Comparison of ENCODE assay signal across 12 mouse cellular contexts in the genomic region with DNA sequence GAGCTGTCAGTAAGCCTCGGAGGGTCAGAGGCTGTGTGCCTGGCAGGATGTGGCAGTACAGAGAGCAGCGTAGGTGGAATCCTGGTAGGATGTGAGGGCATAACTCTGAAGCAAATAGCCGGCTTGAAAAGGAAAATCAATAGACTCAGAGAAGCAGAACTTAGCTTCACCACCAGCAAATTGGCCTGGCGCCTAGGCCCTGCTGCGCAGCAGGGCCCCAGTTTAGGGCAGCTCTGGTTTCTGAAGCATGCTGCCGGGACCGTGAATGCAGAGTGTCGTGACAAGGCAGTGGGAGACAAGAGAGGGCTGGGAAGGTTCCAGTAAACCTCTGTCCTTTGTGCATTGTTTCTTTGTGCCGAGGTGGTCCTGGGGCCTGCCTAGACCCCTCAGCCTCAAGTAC. TPM values are rescaled to one million over a fixed set of nuclear protein-coding genes. Genes with fewer than 3 reads are reported as not detected.
DNase-seq lines count a peak whose midpoint lies in the region; ATAC-seq and TF ChIP-seq lines count a peak whose summit lies in the region.
"Had no signal": no experiment of that assay in that cellular context is flagged by ENCODE, and none has a peak within 500 bp of the region (broad histone marks: within the 10 kb centered on the region; RNA-seq: fewer than 3 reads in every experiment).

No protein-coding gene starts in this region.

- DNase-seq in hindbrain, embryonic 14.5 days (ENCODE audit: low spot score) = no peak
- peak; percentile 41 for DNase-seq in embryonic facial prominence, embryonic 10.5 days (ENCODE audit: low spot score)
- peak; percentile 17 for DNase-seq in limb, embryonic 14.5 days (ENCODE audit: low spot score)
- DNase-seq in spleen, adult 12 weeks (ENCODE audit: low spot score) = no peak
- DNase-seq: adrenal gland, postnatal 14 days; B cell, adult 2 months; kidney, adult 18-20 months had no signal

- H3K4me2 ChIP-seq in forebrain, embryonic 12.5 days = no peak overlapping the region
- no peak overlapping the region for H3K4me2 ChIP-seq in forebrain, embryonic 15.5 days (replicated peaks)
- no peak overlapping the region for H3K4me2 ChIP-seq in hindbrain, embryonic 13.5 days
- no peak overlapping the region for H3K4me2 ChIP-seq in hindbrain, embryonic 14.5 days (replicated peaks)
- no peak overlapping the region for H3K4me2 ChIP-seq in limb, embryonic 14.5 days (replicated peaks; ENCODE audit: low read depth, low read length, severe bottlenecking)

- no peak for ATAC-seq in forebrain, embryonic 12.5 days (ENCODE audit: low FRiP score)
- ATAC-seq in forebrain, embryonic 15.5 days (replicated peaks) = no peak
- no peak for ATAC-seq in hindbrain, embryonic 13.5 days (ENCODE audit: low FRiP score)
- no peak for ATAC-seq in hindbrain, embryonic 14.5 days (ENCODE audit: low FRiP score)
- no peak; the same call in 1 of the 2 replicates for ATAC-seq in limb, embryonic 14.5 days (ENCODE audit: low FRiP score, low read depth)
- ATAC-seq in megakaryocyte progenitor cell, adult 5-6 weeks (replicated peaks; ENCODE audit: poor library complexity) = no peak

- H3K9me3 ChIP-seq in forebrain, embryonic 12.5 days = no peaks in the 10 kb centered on the region
- H3K9me3 ChIP-seq in forebrain, embryonic 15.5 days = no peaks in the 10 kb centered on the region
- H3K9me3 ChIP-seq in hindbrain, embryonic 13.5 days = no peaks in the 10 kb centered on the region
- no peaks in the 10 kb centered on the region for H3K9me3 ChIP-seq in hindbrain, embryonic 14.5 days (ENCODE audit: control insufficient read depth, low read length)
- H3K9me3 ChIP-seq in embryonic facial prominence, embryonic 10.5 days = no peaks in the 10 kb centered on the region
- no peaks in the 10 kb centered on the region for H3K9me3 ChIP-seq in limb, embryonic 14.5 days (ENCODE audit: control insufficient read depth, low read length)

- peaks cover 22% of the 10 kb centered on the region for H3K4me1 ChIP-seq in forebrain, embryonic 12.5 days
- H3K4me1 ChIP-seq in forebrain, embryonic 15.5 days = peaks cover 13% of the 10 kb centered on the region
- H3K4me1 ChIP-seq in hindbrain, embryonic 13.5 days (replicated peaks) = peaks cover 17% of the 10 kb centered on the region
- no peaks in the 10 kb centered on the region for H3K4me1 ChIP-seq in hindbrain, embryonic 14.5 days (replicated peaks; ENCODE audit: control insufficient read depth, insufficient read depth, low read length)
- peaks cover 59% of the 10 kb centered on the region for H3K4me1 ChIP-seq in embryonic facial prominence, embryonic 10.5 days
- H3K4me1 ChIP-seq in limb, embryonic 14.5 days (ENCODE audit: control insufficient read depth, insufficient read depth, low read length) = peaks cover 23% of the 10 kb centered on the region

- H3K4me3 ChIP-seq in forebrain, embryonic 12.5 days (replicated peaks) = no peak overlapping the region
- no peak overlapping the region for H3K4me3 ChIP-seq in forebrain, embryonic 15.5 days
- no peak overlapping the region for H3K4me3 ChIP-seq in hindbrain, embryonic 13.5 days
- no peak overlapping the region for H3K4me3 ChIP-seq in hindbrain, embryonic 14.5 days (replicated peaks; ENCODE audit: low read length)
- H3K4me3 ChIP-seq in embryonic facial prominence, embryonic 10.5 days = no peak overlapping the region
- no peak overlapping the region for H3K4me3 ChIP-seq in limb, embryonic 14.5 days (replicated peaks; ENCODE audit: low read length)
- H3K4me3 ChIP-seq: myocyte had no signal

- no peak overlapping the region for H3K9ac ChIP-seq in forebrain, embryonic 12.5 days
- H3K9ac ChIP-seq in forebrain, embryonic 15.5 days (replicated peaks) = no peak overlapping the region
- H3K9ac ChIP-seq in hindbrain, embryonic 13.5 days = peak overlapping the region; percentile 35; the same call in 1 of the 2 replicates
- no peak overlapping the region for H3K9ac ChIP-seq in hindbrain, embryonic 14.5 days
- H3K9ac ChIP-seq in limb, embryonic 14.5 days (ENCODE audit: low read depth, low read length, severe bottlenecking) = 0 out of 2 replicates have a peak overlapping the region, but pooled peaks have one; percentile 25

- peak overlapping the region; percentile 37; the same call in 1 of the 2 replicates for H3K27ac ChIP-seq in forebrain, embryonic 12.5 days
- no peak overlapping the region for H3K27ac ChIP-seq in forebrain, embryonic 15.5 days (replicated peaks)
- H3K27ac ChIP-seq in hindbrain, embryonic 13.5 days = peak overlapping the region; percentile 46; the same call in 1 of the 2 replicates
- no peak overlapping the region for H3K27ac ChIP-seq in hindbrain, embryonic 14.5 days
- H3K27ac ChIP-seq in embryonic facial prominence, embryonic 10.5 days (replicated peaks) = peak overlapping the region; percentile 76
- peak overlapping the region; percentile 79 for H3K27ac ChIP-seq in limb, embryonic 14.5 days (replicated peaks; ENCODE audit: low read depth, low read length)

- no peaks in the 10 kb centered on the region for H3K27me3 ChIP-seq in forebrain, embryonic 12.5 days
- H3K27me3 ChIP-seq in forebrain, embryonic 15.5 days = no peaks in the 10 kb centered on the region
- H3K27me3 ChIP-seq in hindbrain, embryonic 13.5 days = no peaks in the 10 kb centered on the region
- no peaks in the 10 kb centered on the region for H3K27me3 ChIP-seq in hindbrain, embryonic 14.5 days (ENCODE audit: control insufficient read depth, insufficient read depth, low read length)
- H3K27me3 ChIP-seq in embryonic facial prominence, embryonic 10.5 days (replicated peaks; ENCODE audit: low read depth, poor library complexity, severe bottlenecking) = 0 out of 2 replicates have a peak, but pooled peaks cover 6% of the 10 kb centered on the region
- no peaks in the 10 kb centered on the region for H3K27me3 ChIP-seq in limb, embryonic 14.5 days (ENCODE audit: control insufficient read depth, insufficient read depth, low read length)

- no peaks in the 10 kb centered on the region for H3K36me3 ChIP-seq in forebrain, embryonic 12.5 days (replicated peaks)
- H3K36me3 ChIP-seq in forebrain, embryonic 15.5 days = no peaks in the 10 kb centered on the region
- H3K36me3 ChIP-seq in hindbrain, embryonic 13.5 days = no peaks in the 10 kb centered on the region
- no peaks in the 10 kb centered on the region for H3K36me3 ChIP-seq in hindbrain, embryonic 14.5 days (replicated peaks; ENCODE audit: control insufficient read depth, insufficient read depth)
- H3K36me3 ChIP-seq in embryonic facial prominence, embryonic 10.5 days (replicated peaks) = no peaks in the 10 kb centered on the region
- no peaks in the 10 kb centered on the region for H3K36me3 ChIP-seq in limb, embryonic 14.5 days (ENCODE audit: control insufficient read depth, insufficient read depth, low read length)

- WGBS in forebrain, embryonic 12.5 days = 60% methylated on average over 9 of the region's 9 CpGs
- WGBS in forebrain, embryonic 15.5 days = 27% methylated on average over 9 of the region's 9 CpGs
- WGBS in hindbrain, embryonic 13.5 days = 38% methylated on average over 9 of the region's 9 CpGs
- WGBS in hindbrain, embryonic 14.5 days = 44% methylated on average over 9 of the region's 9 CpGs
- 49% methylated on average over 9 of the region's 9 CpGs for WGBS in embryonic facial prominence, embryonic 10.5 days
- WGBS in limb, embryonic 14.5 days = 48% methylated on average over 9 of the region's 9 CpGs

- no peak for TF ChIP-seq POLR2A in limb, embryonic 14.5 days (IDR thresholded peaks at IDR 0.05; ENCODE audit: borderline replicate concordance, extremely low read depth, insufficient read depth, insufficient read length)

RNA-seq across cellular contexts. Expression of a gene that starts 20.6 kb away (rescaled TPM):
- polyA plus RNA-seq in forebrain, embryonic 12.5 days (2016; fragmentation: Nextera tagmentation; extraction: Ambion mirVana) = 14.4 and 15.7 TPM in 2 replicates
- polyA plus RNA-seq in forebrain, embryonic 15.5 days (2015; fragmentation: Nextera tagmentation; extraction: Ambion mirVana) = 22.1 and 23.0 TPM in 2 replicates
- 15.3 and 16.1 TPM in 2 replicates for polyA plus RNA-seq in hindbrain, embryonic 13.5 days (2015; fragmentation: Nextera tagmentation; extraction: Ambion mirVana)
- 14.1 and 15.1 TPM in 2 replicates for polyA plus RNA-seq in hindbrain, embryonic 14.5 days (2014; fragmentation: Nextera tagmentation; extraction: Ambion mirVana)
- 9.8 and 13.0 TPM in 2 replicates for polyA plus RNA-seq in embryonic facial prominence, embryonic 10.5 days (2016; fragmentation: Nextera tagmentation; extraction: Ambion mirVana)
- polyA plus RNA-seq in limb, embryonic 14.5 days (2012; rRNA removed) = 11.3 and 15.3 TPM in 2 replicates
- polyA plus RNA-seq in limb, embryonic 14.5 days (2014; fragmentation: Nextera tagmentation; extraction: Ambion mirVana) = 10.2 and 10.4 TPM in 2 replicates
- total RNA-seq in megakaryocyte progenitor cell, adult 5-6 weeks (2015) = 5.6 and 6.1 TPM in 2 replicates
- 6.0 and 7.4 TPM in 2 replicates for total RNA-seq in megakaryocyte progenitor cell, adult 5-6 weeks (2017)

RNA-seq across cellular contexts. Expression of a gene that starts 43.8 kb away (rescaled TPM):
- 87.6 and 88.3 TPM in 2 replicates for polyA plus RNA-seq in forebrain, embryonic 12.5 days (2016; fragmentation: Nextera tagmentation; extraction: Ambion mirVana)
- 89.3 and 94.1 TPM in 2 replicates for polyA plus RNA-seq in forebrain, embryonic 15.5 days (2015; fragmentation: Nextera tagmentation; extraction: Ambion mirVana)
- 66.3 and 66.4 TPM in 2 replicates for polyA plus RNA-seq in hindbrain, embryonic 13.5 days (2015; fragmentation: Nextera tagmentation; extraction: Ambion mirVana)
- polyA plus RNA-seq in hindbrain, embryonic 14.5 days (2014; fragmentation: Nextera tagmentation; extraction: Ambion mirVana) = 37.4 and 38.8 TPM in 2 replicates
- polyA plus RNA-seq in embryonic facial prominence, embryonic 10.5 days (2016; fragmentation: Nextera tagmentation; extraction: Ambion mirVana) = 80.9 and 86.6 TPM in 2 replicates
- 55.4 and 77.6 TPM in 2 replicates for polyA plus RNA-seq in limb, embryonic 14.5 days (2012; rRNA removed)
- 42.7 and 50.4 TPM in 2 replicates for polyA plus RNA-seq in limb, embryonic 14.5 days (2014; fragmentation: Nextera tagmentation; extraction: Ambion mirVana)
- total RNA-seq in megakaryocyte progenitor cell, adult 5-6 weeks (2015) = 154 TPM in 2 replicates
- total RNA-seq in megakaryocyte progenitor cell, adult 5-6 weeks (2017) = 11.2 and 12.1 TPM in 2 replicates

Comparison
In these comparisons a context has a peak if more than half of its experiments do, and no peak if none do; other contexts are left out.
1. H3K27ac ChIP-seq: peak in forebrain, embryonic 12.5 days (single experiment), hindbrain, embryonic 13.5 days (single experiment), embryonic facial prominence, embryonic 10.5 days (single experiment) and limb, embryonic 14.5 days (single experiment); none in forebrain, embryonic 15.5 days (single experiment) and hindbrain, embryonic 14.5 days (single experiment).
2. H3K9ac ChIP-seq: peak in hindbrain, embryonic 13.5 days (single experiment) and limb, embryonic 14.5 days (single experiment); none in forebrain, embryonic 12.5 days (single experiment), forebrain, embryonic 15.5 days (single experiment) and hindbrain, embryonic 14.5 days (single experiment).
3. DNase-seq: peak in embryonic facial prominence, embryonic 10.5 days (single experiment) and limb, embryonic 14.5 days (single experiment); none in hindbrain, embryonic 14.5 days (single experiment) and spleen, adult 12 weeks (single experiment).